Mouse (Mus musculus) thymus, postnatal 0 days (tissue): ENCODE results near the gene Vmn2r80. TPM values are rescaled to one million over a fixed set of nuclear protein-coding genes. Genes with fewer than 3 reads are reported as not detected.
"Not testable (repeated sequence)": the region's sequence is repeated elsewhere in the genome, so short reads cannot be mapped to it uniquely, and the experiment has no call there.

ENCODE experiments used
- DNase-seq: peaks from one replicate; pipeline ENCODE4 v3.0.0-alpha.2; 2015; ENCODE audit warnings: low spot score
- polyA plus RNA-seq: library from polyadenylated mRNA; unstranded; fragments of >200 nt; fragmentation: Nextera tagmentation; extraction: Ambion mirVana; gene quantifications from 2 replicates; pipeline ENCODE4 v1.2.1, GENCODE M21; 2015

Gene Vmn2r80
- polyA plus RNA-seq: not detected in 2 replicates

GRCm38 (mm10) chr10:79148469-79148868 is at the start of gene Vmn2r80:
Vmn2r80 (plus strand) TSS chr10:79148769.
- not testable (repeated sequence) for DNase-seq

DNA sequence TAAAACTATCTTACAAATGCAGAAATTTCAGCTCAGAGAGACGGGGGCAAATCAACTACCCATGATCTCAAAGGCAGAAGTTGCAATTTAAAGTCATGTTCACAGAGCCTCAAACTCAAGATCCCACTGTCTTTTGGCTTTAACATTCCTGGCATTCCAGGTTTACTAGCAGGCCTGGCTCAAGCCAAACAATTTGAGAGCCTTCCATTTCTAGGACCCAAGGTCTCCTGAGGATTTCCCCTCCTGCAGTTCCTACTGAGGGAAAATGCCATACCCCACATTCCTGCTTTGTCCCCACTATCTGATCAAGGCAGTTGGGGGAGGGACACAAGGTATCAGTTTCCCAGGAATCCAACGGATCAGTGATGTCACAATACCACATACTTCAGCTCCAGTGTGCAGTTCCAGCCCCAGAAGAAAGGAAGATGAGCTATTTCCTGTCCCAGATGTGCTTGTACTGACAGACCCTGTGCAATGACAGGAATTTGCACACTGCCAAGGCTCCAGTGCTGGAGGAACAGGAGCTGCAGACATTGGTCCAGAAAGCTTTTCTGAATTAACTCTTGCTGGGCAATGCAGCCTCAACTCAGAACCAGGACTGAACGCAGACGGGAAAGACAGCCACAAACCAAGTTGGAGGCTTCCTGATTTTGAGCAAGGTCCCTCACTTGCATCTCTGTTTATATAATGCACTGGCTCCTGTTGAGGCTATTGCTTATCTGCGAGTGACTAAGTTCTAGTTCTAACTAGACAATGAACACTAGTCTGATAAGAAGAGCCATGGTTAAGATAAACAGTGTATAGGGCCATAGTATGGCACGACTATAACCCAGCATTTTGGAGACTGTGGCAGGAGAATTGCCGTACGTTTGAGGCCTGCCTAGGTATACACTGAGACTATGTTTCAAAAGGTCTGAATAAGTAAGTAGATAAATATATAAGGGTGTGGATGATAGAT is 42.0 kb upstream of the Vmn2r80 start:
- no peak for DNase-seq

- no peak for DNase-seq
Observed at GRCm38 (mm10) chr10:79107531-79107930, 41.0 kb upstream of the Vmn2r80 start.

DNA sequence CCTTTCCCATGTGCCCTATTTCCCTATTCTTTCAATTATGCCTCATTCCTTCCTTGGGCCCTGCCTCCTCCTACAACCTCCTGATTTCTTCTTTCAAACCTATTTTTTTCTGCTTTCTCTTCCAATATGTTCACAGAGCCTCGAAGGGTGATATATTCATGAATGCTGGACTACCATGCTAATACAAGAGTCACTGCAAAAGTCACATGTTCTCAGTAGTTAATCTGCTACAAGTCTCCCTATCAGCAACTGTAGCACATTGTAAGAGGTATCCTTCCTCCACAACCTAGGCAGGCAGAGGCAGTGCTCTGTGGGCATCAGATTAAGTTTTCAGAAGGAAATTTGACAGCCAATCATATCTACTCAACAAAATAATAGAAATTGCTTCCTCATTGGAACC is 39.4 kb upstream of the Vmn2r80 start:
- no peak for DNase-seq

- no peak for DNase-seq
Observed at GRCm38 (mm10) chr10:79110482-79110881, 38.1 kb upstream of the Vmn2r80 start.

DNA sequence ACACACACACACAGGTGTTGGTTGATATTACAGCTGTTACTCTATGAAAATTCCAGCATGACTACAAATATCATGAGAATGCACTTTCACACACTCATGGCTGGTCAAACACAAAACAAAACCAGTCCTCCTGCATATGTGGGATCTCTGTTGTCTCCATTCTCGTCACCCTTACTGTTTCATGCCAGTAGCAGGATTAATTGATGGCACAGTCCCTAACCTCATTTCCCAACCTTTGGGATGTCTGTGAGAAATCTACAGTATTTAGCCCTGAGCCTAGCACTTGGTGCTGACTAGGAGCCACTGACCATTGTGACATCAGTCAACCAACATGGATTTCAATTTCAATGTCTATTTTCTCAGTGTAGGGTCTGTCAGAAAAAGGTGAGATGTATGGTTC is 33.5 kb upstream of the Vmn2r80 start:
- DNase-seq: no peak

GRCm38 (mm10) chr10:79116125-79116849 is 32.3 kb upstream of the Vmn2r80 start:
- DNase-seq: peak; percentile 61

DNA sequence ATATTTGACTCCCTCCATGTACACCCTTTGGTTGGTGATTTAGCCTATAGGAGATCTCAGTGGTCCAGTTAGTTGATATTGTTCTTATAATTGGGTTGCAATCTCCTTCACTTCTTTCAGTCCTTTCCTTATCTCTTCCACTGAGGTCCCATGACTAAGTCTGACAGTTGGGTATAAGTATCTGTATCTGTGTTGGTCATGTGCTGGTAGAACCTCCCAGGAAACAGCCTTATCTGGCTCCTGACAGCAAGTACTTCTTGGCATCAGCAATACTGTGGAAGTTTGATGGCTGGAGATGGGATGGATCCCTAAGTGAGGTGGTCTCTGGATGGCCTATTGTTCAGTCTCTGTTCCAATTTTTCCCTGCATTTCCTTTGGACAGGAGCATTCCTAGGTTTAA is 3.0 kb downstream of the Vmn2r80 start:
- DNase-seq: no peak

GRCm38 (mm10) chr10:79199973-79200372 is 51.4 kb downstream of the Vmn2r80 start:
- not testable (repeated sequence) for DNase-seq

GRCm38 (mm10) chr10:79220432-79220831 is 71.9 kb downstream of the Vmn2r80 start:
- no peak for DNase-seq

DNA sequence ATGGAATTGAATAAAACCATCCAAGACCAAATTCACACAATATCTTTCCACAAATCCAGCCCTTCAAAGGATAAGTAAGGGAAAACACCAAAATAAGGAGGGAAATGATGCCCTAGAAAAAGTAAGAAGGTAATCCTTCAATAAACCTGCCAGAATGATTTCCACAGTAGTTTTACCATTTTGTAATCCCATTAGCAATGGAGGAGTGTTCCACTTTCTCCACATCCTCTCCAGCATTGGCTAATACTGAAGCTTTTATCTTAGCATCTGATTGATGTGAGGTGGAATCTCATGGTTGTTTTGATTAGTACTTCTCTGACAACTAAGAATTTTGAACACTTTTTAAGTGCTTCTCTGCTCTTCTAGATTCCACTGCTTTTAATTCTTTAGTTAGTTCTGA is 73.0 kb downstream of the Vmn2r80 start:
- DNase-seq: no peak

- DNase-seq: no peak
Observed at GRCm38 (mm10) chr10:79222214-79222613, 73.6 kb downstream of the Vmn2r80 start.

Other genes starting within 250 kb of the Vmn2r80 start
- not detected in 2 replicates for gene Olfr1354, start 235.6 kb upstream of the Vmn2r80 start, polyA plus RNA-seq
- gene Olfr8, start 198.1 kb upstream of the Vmn2r80 start, polyA plus RNA-seq: not detected in 2 replicates
- not detected in 2 replicates for gene Olfr1353, start 185.5 kb upstream of the Vmn2r80 start, polyA plus RNA-seq
- not detected in 2 replicates for gene Olfr1352, start 167.7 kb upstream of the Vmn2r80 start, polyA plus RNA-seq
- gene Olfr1351, start 136.3 kb upstream of the Vmn2r80 start, polyA plus RNA-seq: not detected in 2 replicates
- gene Olfr57, start 120.0 kb upstream of the Vmn2r80 start, polyA plus RNA-seq: not detected in 2 replicates
- 16.1 and 17.3 TPM in 2 replicates for gene 2610008E11Rik, start 51.2 kb upstream of the Vmn2r80 start, polyA plus RNA-seq
- gene Vmn2r81, start 98.9 kb downstream of the Vmn2r80 start, polyA plus RNA-seq: not detected in 2 replicates
- gene Vmn2r82, start 207.8 kb downstream of the Vmn2r80 start, polyA plus RNA-seq: not detected in 2 replicates